Mouse (Mus musculus) natural killer cell, adult 2 months (primary cell): ENCODE results near the gene Wfikkn2.

ENCODE experiments used
- DNase-seq, 2 experiments: peaks; one replicate each; pipeline ENCODE4 v3.0.0; 2022; ENCODE audit warnings: low spot score in 2 of 2

Wfikkn2 gene

GRCm38 (mm10) chr11:94221257-94221656 lies 24.5 kb downstream of the Wfikkn2 start:
- no peak for DNase-seq

- no peak for DNase-seq
These were observed 29.6 kb downstream of the Wfikkn2 start for GRCm38 (mm10) chr11:94216247-94216646.

DNA sequence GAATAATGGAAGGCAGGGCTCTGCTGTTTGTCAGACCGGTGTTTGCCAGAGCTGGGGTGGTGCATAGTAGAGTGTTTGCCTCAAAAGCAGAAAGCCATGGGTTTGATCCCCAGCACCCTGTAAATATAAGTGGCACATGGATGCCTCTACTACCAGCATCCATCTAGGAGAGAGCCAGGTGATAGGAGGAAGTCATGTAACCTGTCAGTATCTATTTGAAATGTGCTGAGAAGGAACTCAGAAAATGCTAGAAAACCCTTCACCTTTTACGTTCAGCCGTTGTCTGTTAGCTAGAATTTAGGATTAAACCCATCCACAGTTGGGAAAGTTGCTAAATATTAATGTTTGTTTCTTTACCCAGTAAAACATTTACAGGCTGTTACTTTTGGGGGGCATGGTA lies 30.2 kb downstream of the Wfikkn2 start:
- DNase-seq, result no peak

DNA sequence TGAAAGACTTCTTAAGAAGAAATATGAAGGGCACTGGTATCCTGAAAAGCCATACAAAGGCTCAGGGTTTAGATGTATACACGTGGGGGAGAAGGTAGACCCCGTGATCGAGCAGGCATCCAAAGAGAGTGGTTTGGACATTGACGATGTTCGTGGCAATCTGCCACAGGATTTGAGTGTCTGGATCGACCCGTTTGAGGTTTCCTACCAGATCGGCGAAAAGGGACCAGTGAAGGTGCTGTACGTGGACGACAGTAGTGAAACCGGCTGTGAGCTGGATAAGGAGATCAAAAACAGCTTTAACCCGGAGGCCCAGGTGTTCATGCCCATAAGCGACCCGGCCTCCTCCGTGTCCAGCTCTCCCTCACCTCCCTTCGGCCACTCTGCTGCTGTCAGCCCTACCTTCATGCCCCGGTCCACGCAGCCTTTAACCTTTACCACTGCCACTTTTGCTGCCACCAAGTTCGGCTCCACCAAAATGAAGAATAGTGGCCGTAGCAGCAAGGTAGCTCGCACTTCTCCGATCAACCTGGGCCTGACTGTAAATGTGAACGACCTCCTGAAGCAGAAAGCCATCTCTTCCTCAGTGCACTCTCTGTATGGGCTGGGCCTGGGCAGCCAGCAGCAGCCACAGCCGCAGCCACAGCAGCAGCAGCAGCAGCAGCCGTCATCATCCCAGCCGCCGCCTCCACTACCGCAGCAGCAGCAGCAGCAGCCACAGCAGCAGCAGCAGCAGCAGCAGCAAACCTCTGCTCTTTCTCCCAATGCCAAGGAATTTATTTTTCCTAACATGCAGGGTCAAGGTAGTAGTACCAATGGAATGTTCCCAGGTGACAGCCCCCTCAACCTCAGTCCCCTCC lies 31.8 kb downstream of the Wfikkn2 start:
- no peak for DNase-seq

DNA sequence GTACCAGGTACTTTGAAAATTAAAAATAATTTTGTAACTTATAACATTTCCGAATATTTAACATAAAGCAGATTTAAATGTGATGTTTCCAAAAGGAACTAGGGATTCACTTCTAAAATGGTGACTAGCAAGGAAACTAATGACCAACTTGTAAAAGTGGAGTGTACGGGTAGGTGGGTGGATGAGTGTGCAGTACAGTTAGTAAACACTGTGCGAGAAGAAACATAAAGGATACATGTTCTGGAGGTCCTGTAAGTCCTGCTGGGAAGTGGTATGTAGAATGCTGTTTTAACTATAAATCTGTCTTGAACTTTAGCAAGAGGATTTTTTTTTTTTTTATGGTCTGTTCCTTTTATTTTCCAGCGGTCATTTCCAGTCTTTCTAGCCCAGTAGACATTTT lies 32.8 kb downstream of the Wfikkn2 start:
- no peak for DNase-seq

GRCm38 (mm10) chr11:94212489-94212836 lies 33.3 kb downstream of the Wfikkn2 start:
- DNase-seq, result no peak

- DNase-seq, result peak; percentile 24 to 26
These were observed 33.9 kb downstream of the Wfikkn2 start for GRCm38 (mm10) chr11:94211651-94212488.

- peak; percentile 97 to 98 for DNase-seq
These were observed 34.6 kb downstream of the Wfikkn2 start, which contains the start of gene Tob1 for GRCm38 (mm10) chr11:94211124-94211603. Gene Tob1 (plus strand): TSS chr11:94211454.

GRCm38 (mm10) chr11:94210191-94211086 lies 35.4 kb downstream of the Wfikkn2 start:
- DNase-seq, result peak; percentile 88 to 90

GRCm38 (mm10) chr11:94209695-94210131 lies 36.1 kb downstream of the Wfikkn2 start:
- DNase-seq, result peak in 1 of 2 experiments; percentile 47

GRCm38 (mm10) chr11:94208811-94209675 lies 36.8 kb downstream of the Wfikkn2 start:
- DNase-seq, result no peak

DNA sequence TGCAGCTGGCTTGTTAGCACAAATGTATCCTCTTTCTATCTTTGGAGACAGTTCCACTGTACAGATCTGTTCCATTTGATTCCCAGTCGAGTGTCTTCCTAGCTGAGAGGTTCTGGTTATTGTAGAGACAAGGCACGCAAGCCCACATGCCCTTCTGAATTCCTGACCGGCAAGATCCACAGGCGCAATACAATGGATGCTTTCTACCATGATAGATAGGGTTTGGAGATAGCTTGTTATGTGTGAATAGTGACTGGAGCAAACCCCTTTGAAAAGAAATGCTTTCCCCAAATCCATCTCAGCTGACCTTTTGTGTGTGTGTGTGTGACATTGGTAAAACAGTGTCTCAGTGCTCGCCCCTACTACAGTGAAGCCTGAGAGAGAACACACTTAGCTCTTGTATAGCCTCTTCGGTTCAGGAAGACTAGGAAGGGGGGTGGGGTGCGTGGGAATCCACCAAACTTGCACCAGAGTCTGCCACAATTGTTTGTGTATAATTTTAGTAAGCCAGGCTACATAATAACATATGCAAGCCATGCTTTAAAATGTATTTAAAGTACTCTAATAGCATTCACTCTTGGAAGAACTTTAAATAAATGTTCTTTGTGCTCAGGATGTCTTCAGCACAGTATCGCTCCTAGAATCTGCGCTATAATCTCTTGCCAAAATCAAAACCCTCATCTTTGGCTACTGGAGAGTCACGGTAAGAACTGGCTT lies 39.2 kb downstream of the Wfikkn2 start:
- DNase-seq, result no peak

- no peak for DNase-seq
These were observed 42.7 kb downstream of the Wfikkn2 start for GRCm38 (mm10) chr11:94203066-94203465.

GRCm38 (mm10) chr11:94202106-94202505 lies 43.7 kb downstream of the Wfikkn2 start:
- DNase-seq, result no peak

DNA sequence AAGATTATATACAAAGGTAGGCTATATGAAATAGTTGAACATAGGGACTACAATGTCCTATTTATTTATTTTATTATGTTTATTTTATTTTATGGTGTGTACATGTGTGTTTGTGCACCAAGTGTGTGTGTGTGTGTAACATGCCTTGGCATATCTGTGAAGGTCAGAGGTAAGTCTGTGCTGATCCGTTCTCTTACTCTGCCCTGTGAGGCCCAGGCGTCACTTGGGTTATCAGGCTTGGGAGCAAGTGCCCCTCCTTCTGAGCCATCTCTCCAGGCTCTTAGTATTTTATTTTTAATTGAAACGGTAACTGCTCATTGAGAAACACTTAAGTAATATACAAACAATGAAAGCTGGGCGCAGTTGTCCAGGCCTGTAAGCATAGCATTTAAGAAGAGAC lies 45.4 kb downstream of the Wfikkn2 start:
- no peak for DNase-seq

- DNase-seq, result no peak
These were observed 46.0 kb downstream of the Wfikkn2 start for GRCm38 (mm10) chr11:94199771-94200170.

GRCm38 (mm10) chr11:94198405-94199146 lies 47.2 kb downstream of the Wfikkn2 start:
- no peak for DNase-seq

GRCm38 (mm10) chr11:94196311-94196710 lies 49.5 kb downstream of the Wfikkn2 start:
- no peak for DNase-seq

GRCm38 (mm10) chr11:94193109-94193508 lies 52.7 kb downstream of the Wfikkn2 start:
- DNase-seq, result no peak
